Mouse (Mus musculus) stomach, postnatal 0 days (tissue): Measurements from ENCODE around the gene Galnt9. TPM values are rescaled to one million over a fixed set of nuclear protein-coding genes. Genes with fewer than 3 reads are reported as not detected.

Experiments
- ATAC-seq: fragments of 200-750 bp; cut with Nextera tagmentation; 2 replicates; pipeline ENCODE4 v1.8.0; 2017; ENCODE audit not compliant: low FRiP score, low TSS enrichment
- DNase-seq: peaks from one replicate; pipeline ENCODE4 v3.0.0-alpha.2; 2016; ENCODE audit warnings: low spot score
- H3K27ac ChIP-seq: fragments of 300-500 bp; sonication (generic); replicated peaks from 2 replicates; pipeline ENCODE4 v1.5.1; 2014; ENCODE audit warnings: mild to moderate bottlenecking, control low read depth
- H3K27me3 ChIP-seq: fragments of 300-500 bp; sonication (generic); 2 replicates; pipeline ENCODE4 v1.6.1; 2014; ENCODE audit warnings: low read length; ENCODE audit not compliant: control insufficient read depth, insufficient read depth
- H3K36me3 ChIP-seq: fragments of 300-500 bp; sonication (generic); 2 replicates; pipeline ENCODE4 v1.6.1; 2014; ENCODE audit warnings: low read length, mixed read lengths; ENCODE audit not compliant: control insufficient read depth, insufficient read depth
- H3K4me1 ChIP-seq: fragments of 300-500 bp; sonication (generic); replicated peaks from 2 replicates; pipeline ENCODE4 v1.6.1; 2014; ENCODE audit warnings: antibody characterized with exemption; ENCODE audit not compliant: control insufficient read depth, insufficient read depth
- H3K4me2 ChIP-seq: fragments of 300-500 bp; sonication (generic); replicated peaks from 2 replicates; pipeline ENCODE4 v1.6.1; 2014; ENCODE audit warnings: low read depth, mild to moderate bottlenecking, control low read depth, moderate library complexity
- H3K4me3 ChIP-seq: fragments of 300-500 bp; sonication (generic); 2 replicates; pipeline ENCODE4 v1.5.1; 2014; ENCODE audit warnings: low read depth, low read length, control low read depth
- H3K9ac ChIP-seq: fragments of 300-500 bp; sonication (generic); 2 replicates; pipeline ENCODE4 v1.6.1; 2014; ENCODE audit warnings: mild to moderate bottlenecking, low read length, control low read depth, mixed read lengths
- H3K9me3 ChIP-seq: fragments of 300-500 bp; sonication (generic); 2 replicates; pipeline ENCODE4 v1.6.1; 2016; ENCODE audit warnings: low read length; ENCODE audit not compliant: control insufficient read depth
- CTCF ChIP-seq: IDR thresholded peaks from 2 replicates; pipeline ENCODE4 v1.5.1; 2016; ENCODE audit warnings: antibody characterized with exemption, low read depth, mild to moderate bottlenecking, moderate library complexity
- EP300 ChIP-seq: optimal IDR thresholded peaks from 2 replicates; pipeline ENCODE3; 2016; ENCODE audit warnings: antibody characterized with exemption
- WGBS: fragments of 180-500 bp; shearing (Covaris S2); extraction: QIAGEN DNeasy Blood & Tissue Kit; methylation state at CpG from one replicate; pipeline ENCODE4 v1.1.7; 2014; 5-methylcytosine and 5-hydroxymethylcytosine counted together
- polyA plus RNA-seq: library from polyadenylated mRNA; unstranded; fragments of >200 nt; fragmentation: Nextera tagmentation; extraction: Ambion mirVana; gene quantifications from 2 replicates; pipeline ENCODE4 v1.2.1, GENCODE M21; 2015

The Galnt9 gene
- polyA plus RNA-seq, 1 experiment from 2014 or later: 0.29 TPM

DNA sequence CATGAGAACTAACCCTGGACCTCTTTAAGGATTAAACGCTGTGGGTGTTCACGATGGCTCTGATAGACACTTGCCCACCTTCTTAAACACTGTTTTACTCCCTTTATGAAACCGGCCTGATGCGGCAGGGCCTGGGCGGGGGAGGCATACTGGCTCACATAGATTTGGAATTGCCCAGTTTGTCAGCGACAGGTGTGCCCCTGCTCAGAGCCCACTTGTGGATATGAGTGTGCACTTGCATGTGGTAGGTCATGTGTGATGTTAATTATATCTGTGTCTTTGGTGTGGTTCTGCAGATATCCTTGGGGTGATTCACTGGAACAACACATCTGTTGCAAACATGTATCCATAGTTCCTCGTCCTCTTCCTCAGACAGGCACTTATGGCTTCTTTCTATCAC, 66.3 kb downstream of the Galnt9 start:
- WGBS: 83% methylated on average over 7 of the region's 7 CpGs

DNA sequence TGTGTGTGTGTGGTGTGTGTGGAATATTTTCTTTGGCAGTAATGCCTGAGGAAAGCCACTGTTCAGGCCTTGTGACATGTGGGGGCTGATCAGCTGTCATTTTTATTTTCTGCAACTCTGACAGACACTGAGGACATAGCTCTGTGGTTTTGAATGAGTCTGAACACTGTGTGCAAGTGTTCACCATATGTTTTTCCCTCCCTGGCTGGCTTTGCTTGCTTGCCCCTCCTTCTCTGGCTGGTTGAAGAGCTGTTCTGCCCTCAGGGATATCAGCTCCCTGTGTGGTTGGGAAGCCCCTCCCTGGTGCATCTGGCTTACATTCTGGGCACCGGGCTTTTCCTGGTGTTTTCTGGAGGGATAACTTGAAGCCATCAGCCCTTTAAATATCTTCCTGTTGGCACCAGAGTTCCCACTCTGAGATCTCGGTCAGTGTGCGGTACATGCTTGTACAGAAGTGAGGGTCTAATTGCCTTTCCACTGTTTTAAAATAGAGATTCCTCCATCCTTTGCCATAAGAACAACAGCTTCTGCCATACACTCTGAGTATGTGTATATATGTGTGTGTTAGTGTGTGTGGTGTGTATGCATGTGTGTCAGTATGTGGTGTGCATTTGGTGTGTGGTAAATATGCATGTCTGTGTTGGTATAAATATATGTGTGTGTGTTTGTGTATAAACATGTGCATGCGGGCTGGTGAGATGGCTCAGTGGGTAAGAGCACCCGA, 67.4 kb downstream of the Galnt9 start:
- no peaks in the 10 kb centered on the region for H3K4me1 ChIP-seq
- TF ChIP-seq CTCF: no peak
- no peak for TF ChIP-seq EP300
- ATAC-seq (no peak), DNase-seq (no peak)
- no peak overlapping the region for H3K4me3 ChIP-seq
- no peak overlapping the region for H3K4me2 ChIP-seq
- 74% methylated on average over 5 of the region's 5 CpGs for WGBS
- no peaks in the 10 kb centered on the region for H3K36me3 ChIP-seq
- no peaks in the 10 kb centered on the region for H3K9me3 ChIP-seq
- H3K27ac ChIP-seq: no peak overlapping the region
- no peak overlapping the region for H3K9ac ChIP-seq
- H3K27me3 ChIP-seq: no peaks in the 10 kb centered on the region

More for the DNA sequence above, 66.3 kb downstream of the Galnt9 start:
- DNase-seq (no peak), ATAC-seq (no peak)
- Histone ChIP-seq H3K36me3 (no peaks in the 10 kb centered on the region), H3K27me3 (no peaks in the 10 kb centered on the region), H3K9me3 (no peaks in the 10 kb centered on the region), H3K4me1 (no peaks in the 10 kb centered on the region), H3K4me2 (no peak overlapping the region), H3K4me3 (no peak overlapping the region), H3K27ac (no peak overlapping the region), H3K9ac (no peak overlapping the region)
- no peak for TF ChIP-seq EP300
- TF ChIP-seq CTCF: no peak

DNA sequence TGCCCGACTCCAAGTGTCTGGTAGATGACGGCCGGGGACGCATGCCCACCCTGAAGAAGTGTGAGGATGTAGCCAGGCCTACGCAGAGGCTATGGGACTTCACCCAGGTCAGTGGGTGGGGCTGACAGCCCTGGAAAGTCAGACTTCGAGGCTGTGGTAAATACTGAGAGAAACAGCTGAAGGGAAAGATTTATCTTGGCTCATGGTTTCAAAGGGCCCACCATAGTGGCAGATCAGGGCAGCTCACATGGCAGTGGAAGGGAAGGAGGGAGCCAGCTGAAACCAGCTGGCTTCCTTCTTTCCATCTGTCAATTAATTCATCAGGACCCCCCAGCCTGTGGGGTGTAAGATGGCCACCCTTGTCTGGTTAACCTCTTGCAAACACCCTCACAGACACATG, 75.1 kb downstream of the Galnt9 start:
- DNase-seq (no peak), ATAC-seq (no peak)
- WGBS: 86% methylated on average over 6 of the region's 6 CpGs
- Histone ChIP-seq H3K4me2 (no peak overlapping the region), H3K9me3 (no peaks in the 10 kb centered on the region), H3K36me3 (no peaks in the 10 kb centered on the region), H3K27me3 (no peaks in the 10 kb centered on the region), H3K4me3 (no peak overlapping the region), H3K9ac (no peak overlapping the region), H3K4me1 (no peaks in the 10 kb centered on the region), H3K27ac (no peak overlapping the region)
- no peak for TF ChIP-seq CTCF

DNA sequence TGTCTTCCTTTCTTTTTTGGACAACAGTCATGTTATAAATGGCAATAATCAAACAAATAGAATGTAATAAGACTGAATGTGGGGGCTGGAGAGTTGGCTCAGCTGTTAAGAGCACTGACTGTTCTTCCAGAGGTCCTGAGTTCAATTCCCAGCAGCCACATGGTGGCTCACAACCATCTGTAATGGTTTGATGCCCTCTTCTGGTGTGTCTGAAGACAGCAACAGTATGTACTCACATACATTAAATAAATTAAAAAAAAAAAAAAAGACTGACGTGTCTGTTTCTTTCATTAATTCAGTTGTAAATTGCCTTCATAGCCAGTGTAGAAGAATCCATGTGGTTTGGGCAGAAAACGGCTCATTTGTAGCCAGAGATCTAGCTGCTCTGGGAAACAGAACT, 80.2 kb downstream of the Galnt9 start:
- Histone ChIP-seq H3K36me3 (no peaks in the 10 kb centered on the region), H3K27me3 (no peaks in the 10 kb centered on the region), H3K4me1 (no peaks in the 10 kb centered on the region), H3K4me3 (no peak overlapping the region), H3K4me2 (no peak overlapping the region), H3K9ac (no peak overlapping the region), H3K9me3 (no peaks in the 10 kb centered on the region), H3K27ac (no peak overlapping the region)
- no peak for DNase-seq
- no peak for ATAC-seq
- TF ChIP-seq CTCF (no peak), EP300 (no peak)
- 79% methylated on average over 2 of the region's 2 CpGs for WGBS

GRCm38 (mm10) chr5:110627351-110627750, 83.2 kb downstream of the Galnt9 start:
- 74% methylated on average over 10 of the region's 10 CpGs for WGBS
- Histone ChIP-seq H3K4me3 (no peak overlapping the region), H3K9ac (no peak overlapping the region), H3K4me2 (no peak overlapping the region), H3K36me3 (no peaks in the 10 kb centered on the region), H3K27me3 (no peaks in the 10 kb centered on the region), H3K27ac (no peak overlapping the region), H3K4me1 (no peaks in the 10 kb centered on the region), H3K9me3 (no peaks in the 10 kb centered on the region)
- no peak for ATAC-seq
- no peak for DNase-seq
- no peak for TF ChIP-seq CTCF
- no peak for TF ChIP-seq EP300

GRCm38 (mm10) chr5:110628156-110628555, 84.0 kb downstream of the Galnt9 start:
- ATAC-seq: no peak
- no peaks in the 10 kb centered on the region for H3K36me3 ChIP-seq
- TF ChIP-seq EP300 (no peak), CTCF (no peak)
- no peak for DNase-seq
- no peak overlapping the region for H3K4me2 ChIP-seq
- no peak overlapping the region for H3K27ac ChIP-seq
- H3K9me3 ChIP-seq: no peaks in the 10 kb centered on the region
- 28% methylated on average over 19 of the region's 19 CpGs for WGBS
- H3K4me1 ChIP-seq: no peaks in the 10 kb centered on the region
- no peak overlapping the region for H3K9ac ChIP-seq
- H3K4me3 ChIP-seq: no peak overlapping the region
- H3K27me3 ChIP-seq: no peaks in the 10 kb centered on the region
